Mouse (Mus musculus): ENCODE measurements around the gene Gm36028. TPM values are rescaled to one million over a fixed set of nuclear protein-coding genes. Genes with fewer than 3 reads are reported as not detected.
A peak's percentile ranks its signal among the peaks of the same experiment; 100 is the strongest.

Gene Gm36028
- total RNA-seq, 2 experiments from 2014 or later: not detected

- no peak for TF ChIP-seq CTCF (IDR thresholded peaks at IDR 0.05)
- Histone ChIP-seq H3K4me3 (no peak overlapping the region), H3K27ac (no peak overlapping the region)
- intact Hi-C loops (cut with DNase I): no loop called here
- DNase-seq (ENCODE audit: extremely low spot score in 1 of 2, low spot score in 2 of 2): no peak
These were observed 37.0 kb downstream of the Gm36028 start for GRCm38 (mm10) chr16:37823949-37824348.

DNA sequence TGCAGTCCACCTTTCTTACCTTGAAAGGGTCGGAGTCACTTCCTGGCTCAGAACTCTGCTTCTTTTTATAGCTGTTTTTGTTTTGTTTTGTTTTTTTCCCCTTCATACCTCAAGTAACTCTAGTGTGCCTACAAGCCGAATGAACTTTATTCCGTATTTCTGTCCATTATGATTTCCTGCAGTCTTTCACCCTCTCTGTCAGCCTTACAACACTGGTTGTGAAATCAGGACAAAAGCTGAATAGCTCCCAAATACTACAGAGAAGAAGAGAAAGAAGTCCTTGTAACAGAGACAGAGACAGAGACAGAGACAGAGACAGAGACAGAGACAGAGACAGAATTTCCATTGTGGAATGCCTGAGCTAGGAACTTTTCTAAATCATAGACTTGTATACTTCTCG lies 43.0 kb downstream of the Gm36028 start:
- H3K27ac ChIP-seq: no peak overlapping the region
- TF ChIP-seq CTCF (IDR thresholded peaks at IDR 0.05): no peak
- intact Hi-C loops (cut with DNase I): loop anchor here (10.0 kb wide), 2 partner anchors 377 to 713 kb away; no protein-coding TSS in a partner anchor
- no peak overlapping the region for H3K4me3 ChIP-seq
- DNase-seq (ENCODE audit: extremely low spot score in 1 of 2, low spot score in 2 of 2): no peak

DNA sequence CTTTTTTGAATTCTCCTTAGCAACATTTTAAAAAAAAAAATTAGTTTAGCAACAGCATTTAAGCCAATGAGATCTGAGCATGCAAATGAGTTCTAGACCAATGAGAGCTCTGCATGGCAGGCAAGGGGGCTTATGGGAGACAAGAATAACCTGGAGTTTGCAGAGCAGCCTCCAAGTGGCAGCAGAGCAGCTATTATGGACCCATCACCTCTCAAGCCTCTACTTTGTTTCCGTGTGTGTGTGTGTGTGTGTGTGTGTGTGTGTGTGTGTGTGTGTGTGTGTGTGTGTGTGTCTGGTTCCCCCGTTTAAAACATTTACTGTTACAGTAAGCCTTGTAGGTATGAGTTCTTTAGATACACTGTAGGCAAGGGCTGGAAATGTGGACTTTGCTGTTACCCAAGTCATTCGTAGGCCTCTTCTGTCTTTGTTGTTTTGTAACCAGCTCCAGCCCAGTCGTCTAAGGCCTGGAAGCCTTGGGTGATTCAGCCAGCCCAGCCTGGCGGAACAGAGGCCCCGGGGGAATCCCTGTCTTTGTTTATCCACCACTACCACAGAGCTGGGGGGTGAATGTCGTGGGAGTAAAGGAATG lies 46.5 kb downstream of the Gm36028 start:
- Histone ChIP-seq H3K27ac (peak overlapping the region; percentile 67), H3K4me3 (no peak overlapping the region)
- peak; percentile 51 for TF ChIP-seq CTCF (IDR thresholded peaks at IDR 0.05)
- peak in 1 of 2 experiments; percentile 67 for DNase-seq (ENCODE audit: extremely low spot score in 1 of 2, low spot score in 2 of 2)
- intact Hi-C loops (cut with DNase I): loop anchor here (1.0 to 10.0 kb wide), 4 partner anchors 37 to 710 kb away; partner anchors contain the start of gene Fstl1

DNA sequence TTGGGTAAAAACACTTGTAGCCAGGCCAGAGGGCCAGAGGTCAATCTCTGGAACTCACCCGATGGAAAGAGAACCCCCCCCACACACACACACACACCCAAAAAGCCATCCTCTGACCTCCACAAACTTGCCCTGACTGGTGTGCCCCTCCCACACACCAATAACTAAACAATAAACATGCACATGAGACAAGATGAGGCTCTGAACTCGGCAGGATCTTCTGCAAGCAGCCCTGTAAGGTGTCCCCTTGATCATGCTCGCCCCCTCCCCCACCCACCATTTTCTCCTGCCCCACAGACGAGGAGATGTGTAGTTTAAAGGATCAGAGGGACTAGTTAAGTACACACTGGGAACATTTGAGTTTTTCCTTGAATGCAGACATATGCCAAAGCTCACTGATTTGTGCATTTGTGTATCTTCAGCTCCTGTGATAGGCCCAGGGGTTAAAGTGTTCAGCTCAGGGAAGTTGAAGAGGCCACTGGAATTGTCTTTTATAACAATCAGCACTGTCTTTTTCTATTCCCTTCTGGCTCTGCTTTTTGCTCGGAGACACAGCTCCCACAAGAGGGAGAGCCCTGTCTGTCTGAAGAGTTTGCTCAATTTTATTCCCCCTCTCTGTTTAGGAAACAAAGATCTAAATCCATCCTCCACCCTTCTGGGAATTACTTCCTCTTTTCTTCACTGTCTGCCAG lies 47.1 kb downstream of the Gm36028 start:
- H3K4me3 ChIP-seq: no peak overlapping the region
- TF ChIP-seq CTCF (IDR thresholded peaks at IDR 0.05): no peak
- intact Hi-C loops (cut with DNase I): loop anchor here (1.0 to 10.0 kb wide), 4 partner anchors 37 to 709 kb away; partner anchors contain the start of gene Fstl1
- peak overlapping the region; percentile 74 for H3K27ac ChIP-seq
- no peak for DNase-seq (ENCODE audit: extremely low spot score in 1 of 2, low spot score in 2 of 2)

- peak overlapping the region; percentile 94 for H3K27ac ChIP-seq
- H3K4me3 ChIP-seq: 0 out of 2 replicates have a peak overlapping the region, but pooled peaks have one; percentile 3
- peak; percentile 54 for TF ChIP-seq CTCF (IDR thresholded peaks at IDR 0.05)
- intact Hi-C loops (cut with DNase I): loop anchor here (1.0 to 10.0 kb wide), 5 partner anchors 35 to 708 kb away; partner anchors contain the start of gene Fstl1
- peak; percentile 51 to 59 for DNase-seq (ENCODE audit: extremely low spot score in 1 of 2, low spot score in 2 of 2)
These were observed 48.5 kb downstream of the Gm36028 start for GRCm38 (mm10) chr16:37812474-37812886.

DNA sequence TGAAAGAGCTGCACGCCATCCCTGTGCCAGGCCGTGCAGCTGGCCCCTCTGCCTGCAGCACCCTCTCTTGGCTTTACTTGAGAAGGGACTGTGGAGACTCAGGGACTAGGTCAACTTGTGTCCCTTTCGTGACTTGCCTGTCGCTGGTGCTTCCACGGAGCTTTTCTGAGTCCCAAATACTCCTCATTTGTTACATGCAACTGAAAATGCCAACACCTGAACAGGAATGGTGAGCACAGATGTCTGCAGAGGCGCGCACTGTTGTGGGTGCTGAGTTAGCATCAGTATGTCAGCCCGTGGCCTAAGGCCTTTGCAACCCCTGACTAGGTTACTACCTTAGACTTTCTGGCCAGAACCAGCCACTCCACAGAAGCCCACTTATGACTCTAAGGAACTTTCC lies 49.1 kb downstream of the Gm36028 start:
- DNase-seq (ENCODE audit: extremely low spot score in 1 of 2, low spot score in 2 of 2): no peak
- no peak for TF ChIP-seq CTCF (IDR thresholded peaks at IDR 0.05)
- H3K4me3 ChIP-seq: 0 out of 2 replicates have a peak overlapping the region, but pooled peaks have one; percentile 3
- intact Hi-C loops (cut with DNase I): loop anchor here (1.0 to 10.0 kb wide), 5 partner anchors 35 to 707 kb away; partner anchors contain the start of gene Fstl1
- H3K27ac ChIP-seq: peak overlapping the region; percentile 94

DNA sequence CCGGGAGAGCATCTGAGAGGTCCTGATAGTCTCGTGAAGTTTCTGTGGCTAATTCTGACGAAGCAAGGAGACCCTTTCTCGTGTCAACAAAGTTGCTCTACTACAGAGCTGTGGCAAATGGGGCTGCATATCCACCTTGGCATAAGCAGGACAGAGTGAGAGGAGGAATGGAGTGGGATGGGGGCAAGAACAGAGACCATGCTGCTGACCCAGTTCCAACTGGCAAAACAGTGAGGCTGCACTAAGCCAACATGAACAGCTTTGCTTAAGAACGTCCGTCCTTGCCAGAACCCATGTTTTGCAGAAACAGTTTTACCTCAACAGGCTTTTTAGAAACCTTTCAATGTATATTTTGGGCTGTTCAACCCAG lies 51.3 kb downstream of the Gm36028 start:
- TF ChIP-seq CTCF (IDR thresholded peaks at IDR 0.05): no peak
- intact Hi-C loops (cut with DNase I): no loop called here
- Histone ChIP-seq H3K4me3 (no peak overlapping the region), H3K27ac (peak overlapping the region; percentile 77)
- DNase-seq (ENCODE audit: extremely low spot score in 1 of 2, low spot score in 2 of 2): no peak

GRCm38 (mm10) chr16:37808866-37809622 lies 51.9 kb downstream of the Gm36028 start:
- Histone ChIP-seq H3K4me3 (no peak overlapping the region), H3K27ac (peak overlapping the region; percentile 77)
- DNase-seq (ENCODE audit: extremely low spot score in 1 of 2, low spot score in 2 of 2): no peak
- intact Hi-C loops (cut with DNase I): no loop called here
- TF ChIP-seq CTCF (IDR thresholded peaks at IDR 0.05): no peak

DNA sequence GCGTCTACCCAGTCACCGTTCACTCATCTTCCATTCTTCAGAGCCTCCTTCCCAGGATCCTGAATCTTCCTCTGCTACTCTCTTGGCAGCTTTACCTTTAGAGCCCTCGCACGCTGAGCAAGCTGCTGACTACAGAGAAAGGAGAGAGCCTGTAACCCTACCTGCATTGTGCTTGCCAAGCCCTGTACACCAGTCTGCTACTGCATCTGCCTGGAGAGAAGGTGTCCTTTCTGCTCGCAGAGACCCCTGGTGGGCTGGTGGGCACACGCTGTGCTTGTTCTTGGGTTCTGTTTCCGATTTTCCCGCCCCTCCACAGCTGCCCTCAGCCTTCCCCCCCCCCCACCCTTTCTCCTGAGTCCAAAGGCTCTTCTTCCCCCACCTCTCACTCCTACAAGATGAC lies 53.7 kb downstream of the Gm36028 start:
- Histone ChIP-seq H3K27ac (no peak overlapping the region), H3K4me3 (no peak overlapping the region)
- no peak for TF ChIP-seq CTCF (IDR thresholded peaks at IDR 0.05)
- no peak for DNase-seq (ENCODE audit: extremely low spot score in 1 of 2, low spot score in 2 of 2)
- intact Hi-C loops (cut with DNase I): no loop called here

DNA sequence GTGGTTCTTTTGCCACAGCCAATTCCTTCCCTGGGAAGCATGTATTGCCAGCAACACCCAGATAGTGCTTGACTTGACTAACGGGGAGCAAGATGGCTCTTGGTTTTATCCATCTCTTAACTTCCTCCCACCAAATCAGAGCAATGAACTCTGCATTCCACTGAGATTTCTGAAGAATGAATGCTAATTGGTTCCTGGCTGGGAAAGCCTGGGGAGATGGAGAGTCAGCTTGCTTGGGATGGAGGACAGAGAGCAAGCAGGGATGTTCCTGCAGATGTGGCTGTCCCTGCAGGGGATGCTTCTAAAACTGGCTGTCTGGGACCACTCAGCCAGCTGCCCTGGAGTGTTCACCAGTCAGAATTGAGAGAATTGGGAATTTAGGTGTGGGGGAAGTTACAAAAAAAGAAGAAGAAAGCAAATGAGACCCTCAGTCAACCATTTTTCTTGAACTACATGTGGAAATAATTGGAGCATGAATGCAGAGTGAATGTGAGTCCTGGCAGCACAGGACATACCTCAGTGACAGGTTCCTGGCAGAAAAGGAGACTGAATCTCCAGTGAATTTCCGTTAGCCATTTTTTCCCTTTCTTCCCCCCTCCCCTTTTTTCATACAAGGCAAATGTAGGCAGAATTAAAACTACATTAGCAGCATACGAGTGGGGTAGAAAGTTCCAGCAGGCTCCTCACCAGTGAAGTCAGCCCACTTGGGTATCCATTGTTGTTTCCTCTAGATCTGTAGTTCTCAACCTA lies 55.0 kb downstream of the Gm36028 start:
- H3K4me3 ChIP-seq: no peak overlapping the region
- intact Hi-C loops (cut with DNase I): no loop called here
- DNase-seq (ENCODE audit: extremely low spot score in 1 of 2, low spot score in 2 of 2): no peak
- TF ChIP-seq CTCF (IDR thresholded peaks at IDR 0.05): no peak
- no peak overlapping the region for H3K27ac ChIP-seq

DNA sequence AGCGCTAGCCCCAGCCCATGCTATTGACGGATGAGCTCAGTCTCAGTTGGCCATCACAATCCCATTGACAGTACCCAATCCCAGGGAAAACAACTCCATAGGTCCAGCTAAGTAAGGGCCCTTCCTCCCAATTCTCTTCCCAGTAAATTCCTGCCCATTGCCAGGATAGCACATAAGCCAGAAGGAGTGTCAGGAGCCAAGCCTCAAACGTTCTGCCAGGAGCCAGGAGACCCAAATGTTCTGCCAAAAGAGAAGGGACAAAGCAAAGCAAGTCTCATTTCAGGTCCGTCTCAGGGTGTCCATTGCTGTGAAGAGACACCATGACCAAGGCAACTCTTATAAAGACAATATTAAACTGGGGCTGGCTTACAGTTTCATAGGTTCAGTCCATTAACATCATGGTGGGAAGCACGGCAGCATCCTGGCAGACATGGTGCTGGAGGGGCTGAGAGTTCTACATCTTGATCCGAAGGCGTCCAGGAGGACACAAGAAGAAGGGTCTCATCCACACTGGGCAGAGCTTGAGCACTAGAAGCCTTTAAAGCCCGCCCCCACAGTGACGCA lies 57.5 kb downstream of the Gm36028 start:
- Histone ChIP-seq H3K4me3 (no peak overlapping the region), H3K27ac (no peak overlapping the region)
- TF ChIP-seq CTCF (IDR thresholded peaks at IDR 0.05): no peak
- intact Hi-C loops (cut with DNase I): no loop called here
- no peak for DNase-seq (ENCODE audit: extremely low spot score in 1 of 2, low spot score in 2 of 2)
